Mouse (Mus musculus) kidney, postnatal 10 days (tissue): ENCODE data around the gene Astn2.

Experiments used
- DNase-seq: peaks from one replicate; pipeline ENCODE4 v3.0.0; 2021; ENCODE audit warnings: mixed read lengths

Gene Astn2

DNA sequence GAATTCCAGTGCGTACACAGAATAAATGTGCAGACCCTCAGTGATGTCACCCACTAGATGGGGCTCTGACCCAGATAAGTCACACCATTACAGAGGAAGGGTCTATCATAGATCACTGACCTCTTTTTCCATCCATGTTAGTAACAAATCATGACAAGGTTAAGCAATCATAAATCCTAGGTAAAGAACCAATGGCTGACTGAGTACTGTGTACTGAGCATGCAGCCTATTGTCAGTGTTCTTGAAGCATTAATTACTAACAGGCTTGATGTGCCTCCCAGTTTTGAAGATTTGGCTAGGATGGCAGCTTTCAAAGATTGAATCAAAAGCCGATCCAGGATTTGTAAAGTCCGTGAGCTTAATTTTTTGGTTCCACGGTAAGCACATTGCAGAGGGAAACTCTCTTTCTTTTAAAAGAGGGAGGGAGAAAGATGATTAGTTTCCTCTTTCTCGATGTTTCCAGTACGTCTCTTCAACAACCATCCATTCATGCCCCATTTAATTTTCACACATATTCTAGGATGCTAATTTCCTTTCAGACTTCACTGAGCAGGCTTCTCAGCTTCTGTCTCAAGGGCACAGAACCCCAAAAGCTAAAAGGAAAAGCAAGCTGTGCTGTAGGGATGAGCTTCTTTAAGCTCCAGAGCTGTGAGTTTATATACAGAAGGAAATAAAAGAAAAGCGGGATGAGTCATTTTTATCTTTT lies 93.9 kb downstream of the Astn2 start:
- DNase-seq, result no peak

DNA sequence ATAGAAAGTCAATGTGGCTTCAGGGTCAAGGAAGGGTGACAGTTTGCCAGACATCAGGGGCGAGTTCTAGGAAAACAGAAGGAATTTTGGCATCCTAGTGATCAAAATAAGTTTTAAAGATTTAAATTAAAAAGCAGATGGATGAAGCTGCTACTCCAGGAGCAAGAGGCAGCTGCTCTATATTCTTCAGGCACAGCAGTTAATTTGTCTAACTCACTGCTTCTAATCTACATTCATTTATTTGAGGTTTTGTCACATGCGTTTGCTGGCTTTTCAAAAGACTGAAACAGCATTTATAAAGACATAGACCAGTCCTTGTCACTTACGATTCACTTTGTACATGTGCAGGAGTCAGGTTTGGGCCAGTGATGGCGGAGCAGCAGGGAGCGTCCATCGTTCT lies 98.0 kb downstream of the Astn2 start:
- no peak for DNase-seq

DNA sequence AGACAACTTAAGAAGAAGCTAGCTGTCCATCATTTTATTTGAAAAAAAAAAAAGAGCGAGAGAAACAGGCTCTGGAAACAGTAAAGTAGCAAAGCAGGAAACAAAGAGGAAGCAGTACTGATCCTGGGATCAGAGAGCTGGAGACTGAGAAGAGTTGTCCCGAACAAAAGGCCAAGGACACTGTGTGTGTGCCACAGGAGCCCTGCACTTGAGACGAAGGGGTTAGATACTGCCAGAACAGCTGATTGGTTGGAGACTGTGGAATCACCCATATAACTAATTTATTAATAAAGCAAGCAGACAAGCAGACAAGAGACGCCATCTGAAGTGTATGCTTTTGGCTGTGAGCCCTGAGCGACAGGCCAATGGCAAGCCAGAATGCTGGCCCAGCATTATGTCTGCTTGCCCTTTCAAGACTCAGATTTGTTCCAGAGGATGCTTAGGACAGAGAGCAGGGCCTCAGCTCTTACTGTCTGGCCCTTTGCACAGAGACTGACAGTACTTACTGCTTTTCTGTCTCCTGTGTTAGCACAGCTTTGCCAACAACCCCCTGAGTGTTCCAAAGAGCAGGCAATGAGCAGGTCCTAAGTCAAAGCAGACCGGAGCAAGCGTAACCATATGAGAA lies 101.6 kb downstream of the Astn2 start:
- DNase-seq, result peak; percentile 8

DNA sequence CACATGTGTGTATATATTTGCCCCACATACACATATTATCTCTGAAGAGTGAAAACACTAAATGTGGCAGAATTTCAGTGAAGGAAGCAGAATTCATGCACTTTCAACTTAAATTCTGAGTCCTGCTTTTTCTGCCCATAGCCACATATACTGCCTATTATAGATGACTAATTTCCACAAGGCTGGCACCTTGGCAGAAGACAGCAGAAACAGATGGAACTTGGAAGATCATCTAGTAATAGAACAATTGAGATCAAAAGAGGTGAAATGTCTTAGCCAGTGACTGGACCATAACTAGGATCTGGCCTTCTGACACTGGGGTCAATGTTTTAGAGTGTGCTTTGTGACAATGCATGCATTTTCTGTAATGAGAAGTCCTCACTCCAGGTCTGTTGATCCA lies 119.4 kb downstream of the Astn2 start:
- no peak for DNase-seq

DNA sequence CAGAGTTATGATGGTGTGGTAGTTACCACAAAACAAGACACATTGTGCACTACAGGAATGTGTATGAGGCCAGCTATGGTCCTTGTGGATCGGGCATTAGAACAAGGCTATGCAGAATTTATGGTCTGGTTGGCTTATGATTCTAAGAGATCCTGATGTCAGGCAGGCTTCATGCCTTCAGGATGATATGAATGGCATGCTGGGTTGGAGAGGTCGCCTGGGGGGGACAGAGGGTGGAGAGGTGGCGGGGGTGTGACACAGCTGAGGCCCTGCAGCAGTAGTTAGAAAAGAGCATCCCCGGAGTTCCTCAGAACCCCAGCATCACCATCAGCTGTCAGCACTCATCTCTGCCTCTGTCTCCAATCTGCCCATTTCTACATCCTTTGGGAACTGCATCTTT lies 128.3 kb downstream of the Astn2 start:
- DNase-seq, result no peak

DNA sequence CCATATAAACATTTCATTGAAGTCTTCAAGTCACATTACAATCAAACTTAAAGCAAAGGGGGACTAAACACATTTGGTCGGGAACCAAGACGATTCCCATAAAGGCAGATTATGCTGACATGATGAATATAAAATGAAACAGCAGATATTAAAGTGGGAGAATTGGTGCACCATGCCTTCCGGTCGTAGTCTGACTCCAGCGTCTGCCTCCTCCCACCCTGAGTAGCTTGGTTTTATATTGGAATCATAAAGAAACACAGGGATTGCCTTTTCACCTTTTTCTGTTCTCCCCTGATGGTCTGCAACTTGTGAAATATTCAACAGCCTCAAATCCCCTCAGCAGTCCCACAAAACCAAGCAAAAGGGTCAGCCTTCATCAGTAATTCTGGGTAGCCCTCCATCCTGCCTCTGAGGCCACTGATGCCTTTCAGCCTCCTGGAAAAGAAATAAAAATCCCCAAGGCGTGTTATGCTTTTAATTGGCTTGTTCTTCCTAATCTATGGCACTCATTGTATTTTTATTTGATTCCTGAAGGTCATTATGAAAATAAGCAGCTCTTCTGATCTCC lies 132.8 kb downstream of the Astn2 start:
- no peak for DNase-seq

DNA sequence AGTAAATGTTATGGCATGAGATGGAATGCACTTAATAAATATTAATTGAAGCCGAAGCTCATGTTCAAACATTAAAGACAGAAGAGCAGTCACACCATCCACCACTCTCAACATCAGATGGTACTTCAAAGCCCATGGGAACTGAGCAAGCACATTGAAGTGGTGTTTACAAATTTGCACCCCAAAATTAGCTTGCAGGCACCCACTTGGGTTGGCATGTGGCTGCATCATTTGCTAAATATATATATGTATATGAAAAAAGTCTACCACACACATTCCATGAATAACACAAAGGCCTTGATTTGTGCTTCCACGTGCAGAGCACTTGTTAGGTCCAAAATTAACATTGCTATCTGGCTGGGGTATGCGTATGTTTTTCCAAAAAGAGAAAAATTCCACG lies 140.4 kb downstream of the Astn2 start:
- DNase-seq, result no peak

DNA sequence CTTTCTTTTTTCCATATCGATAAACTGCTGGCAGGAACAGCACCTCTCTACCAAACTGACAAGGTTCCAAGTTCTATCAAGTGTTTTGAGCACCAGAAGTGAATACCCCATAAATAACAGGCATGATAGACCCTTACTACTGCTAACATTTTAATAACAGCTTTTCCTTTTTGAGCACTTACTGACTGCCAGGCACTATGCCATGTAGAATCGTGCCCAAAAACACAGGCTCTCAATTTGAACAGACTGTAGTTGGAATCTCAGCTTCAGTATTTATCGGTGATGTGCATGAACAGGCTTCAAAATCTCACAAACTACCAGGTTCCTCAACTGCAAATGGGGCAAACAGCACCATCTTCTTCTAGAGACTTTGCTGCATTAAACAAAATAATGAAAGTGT lies 143.1 kb downstream of the Astn2 start:
- DNase-seq, result no peak

DNA sequence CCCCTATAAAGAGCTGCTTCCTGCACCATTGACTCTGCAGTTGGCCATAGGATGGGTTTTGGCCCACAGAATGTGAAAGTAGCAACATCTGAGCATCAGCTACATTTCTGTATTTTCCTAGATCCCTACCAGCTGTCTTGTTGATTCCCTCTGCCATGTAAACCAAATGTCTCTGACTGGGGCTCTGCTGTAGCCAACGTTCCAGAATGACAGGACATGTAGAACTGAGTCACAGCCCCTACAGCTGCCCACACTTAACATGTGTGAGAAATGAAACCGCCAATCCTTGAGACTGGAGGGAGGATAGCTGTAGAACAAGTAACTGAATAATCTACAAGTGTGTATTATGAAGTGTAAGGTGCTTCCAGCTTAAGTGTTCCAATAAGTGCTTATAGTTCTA lies 145.5 kb downstream of the Astn2 start:
- DNase-seq, result no peak

DNA sequence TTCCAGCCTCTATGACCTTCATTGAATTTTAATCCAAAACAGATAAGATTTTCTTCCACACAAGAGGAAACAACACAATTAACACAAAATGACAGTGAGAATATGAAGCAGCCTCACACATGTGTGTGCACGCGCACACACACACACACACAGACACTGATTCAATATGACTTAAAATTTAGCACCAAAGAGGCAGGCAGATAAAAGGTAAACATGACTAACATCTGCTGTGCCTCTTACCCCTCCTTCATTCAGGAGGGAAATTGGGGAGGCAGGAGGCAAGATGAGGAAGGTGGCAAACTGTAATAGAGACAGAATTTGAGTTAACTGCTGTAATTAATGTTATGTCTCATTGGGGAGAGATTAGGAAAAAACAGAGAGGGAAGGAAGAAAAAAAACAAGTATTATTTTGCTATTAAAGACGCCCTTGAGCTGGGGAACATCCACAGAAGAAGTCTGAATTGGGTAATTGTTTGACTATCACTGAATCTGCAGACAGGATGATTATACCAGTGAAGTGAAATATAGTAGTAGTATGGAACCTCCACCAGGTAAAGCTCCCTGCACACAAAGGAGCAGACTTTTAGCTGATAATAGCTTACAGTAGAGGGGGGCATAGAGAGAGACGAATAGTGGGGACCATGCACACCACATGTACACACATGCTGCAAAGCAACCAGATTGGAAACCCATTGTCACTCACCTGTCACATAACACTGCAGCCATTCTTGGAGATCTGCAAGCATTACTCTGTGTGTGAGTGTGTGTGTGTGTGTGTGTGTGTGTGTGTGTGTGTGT lies 149.5 kb downstream of the Astn2 start:
- DNase-seq, result no peak

DNA sequence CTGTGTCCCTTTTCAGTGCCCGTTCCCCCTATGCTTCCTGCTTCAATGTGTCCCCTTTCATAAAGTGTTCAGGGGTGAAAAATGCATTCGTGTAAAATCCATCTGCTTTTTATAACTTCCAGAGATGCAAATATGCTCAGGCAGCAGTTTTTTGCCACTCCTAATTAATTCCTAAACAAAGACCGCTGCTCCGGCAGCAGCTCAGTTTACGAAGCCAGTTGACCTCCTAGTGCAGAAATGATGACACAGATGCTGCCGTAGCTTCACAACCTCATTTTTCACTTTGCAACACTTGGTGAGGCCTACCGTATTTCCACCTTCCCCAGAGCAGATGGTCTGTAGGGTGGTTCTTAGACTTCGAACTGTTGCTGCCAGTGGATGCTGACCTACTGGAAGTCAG lies 155.9 kb downstream of the Astn2 start:
- DNase-seq, result no peak

DNA sequence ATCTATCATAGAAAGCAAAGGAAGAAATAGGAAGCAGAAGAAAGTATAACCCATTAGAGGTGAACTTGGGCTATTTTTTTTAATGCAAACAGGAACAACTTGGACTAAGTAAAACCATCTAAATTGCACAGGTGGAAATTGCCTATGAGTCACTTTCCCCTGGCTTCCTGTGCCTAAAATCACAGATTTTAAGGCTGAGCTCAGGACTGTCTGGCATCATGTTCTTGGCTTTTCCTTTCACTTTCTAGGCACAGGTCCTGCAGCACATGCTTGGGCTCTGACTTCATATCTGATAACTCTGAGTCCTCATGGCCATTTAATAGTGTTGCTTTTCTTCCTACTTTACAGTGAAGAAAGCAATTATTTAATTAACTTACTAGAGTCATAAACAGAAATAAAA lies 161.7 kb downstream of the Astn2 start:
- DNase-seq, result no peak

DNA sequence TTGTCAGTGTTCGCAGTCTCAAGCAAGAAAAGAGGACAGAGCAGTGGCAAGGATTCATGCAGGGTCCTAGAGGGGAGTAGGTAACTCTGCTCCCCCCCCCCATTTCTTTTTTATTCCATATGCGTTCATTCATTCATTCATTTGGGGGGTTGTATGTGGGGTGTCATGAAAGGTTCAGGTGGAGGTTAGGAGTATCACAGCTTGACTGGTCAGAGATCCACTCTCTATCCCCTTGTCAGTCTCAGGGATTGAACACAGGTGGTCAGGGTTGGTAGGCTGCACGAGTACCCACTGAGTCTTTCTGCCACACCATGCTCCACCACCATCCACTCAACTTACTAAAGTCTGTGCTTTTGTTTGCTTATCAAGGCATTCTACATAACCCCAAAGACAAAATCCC lies 171.6 kb downstream of the Astn2 start:
- DNase-seq, result no peak

DNA sequence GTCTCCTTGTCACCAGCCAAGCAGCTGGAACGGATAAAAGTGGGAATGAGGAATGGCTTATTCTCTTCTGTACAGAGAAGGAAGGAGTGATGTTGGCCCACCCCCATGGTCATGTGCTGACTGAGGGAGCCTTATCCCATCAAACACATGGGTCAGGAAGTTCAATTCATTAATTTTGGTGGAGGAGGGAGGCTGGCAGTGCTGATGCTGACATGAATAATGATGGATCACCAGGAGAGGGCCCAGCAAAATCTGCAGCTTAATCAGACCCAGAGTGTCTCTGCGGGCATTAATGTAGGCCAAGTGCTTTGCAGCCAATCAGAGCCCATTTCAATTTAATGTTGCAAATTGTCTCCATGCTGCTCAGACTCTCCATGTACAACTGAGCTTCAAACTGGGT lies 172.1 kb downstream of the Astn2 start:
- no peak for DNase-seq

DNA sequence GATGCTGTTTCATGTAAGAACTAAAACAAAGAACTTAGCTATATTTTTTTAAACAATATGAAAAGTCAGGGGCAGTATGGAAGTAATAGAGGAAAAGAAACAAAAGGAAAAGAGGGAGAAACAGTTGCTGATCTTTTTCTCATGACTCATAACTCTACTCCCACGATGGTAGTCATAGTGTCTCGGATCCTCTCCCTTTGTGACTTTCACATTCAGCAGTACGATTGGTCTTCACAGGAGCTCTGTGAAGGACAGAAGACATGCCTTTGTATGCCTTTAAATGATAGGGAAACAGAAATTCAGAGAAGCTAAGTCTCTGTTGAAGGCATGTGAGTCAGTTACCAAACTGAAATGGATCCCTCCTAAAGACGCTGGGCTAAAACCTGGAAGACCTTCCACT lies 173.7 kb downstream of the Astn2 start:
- no peak for DNase-seq

DNA sequence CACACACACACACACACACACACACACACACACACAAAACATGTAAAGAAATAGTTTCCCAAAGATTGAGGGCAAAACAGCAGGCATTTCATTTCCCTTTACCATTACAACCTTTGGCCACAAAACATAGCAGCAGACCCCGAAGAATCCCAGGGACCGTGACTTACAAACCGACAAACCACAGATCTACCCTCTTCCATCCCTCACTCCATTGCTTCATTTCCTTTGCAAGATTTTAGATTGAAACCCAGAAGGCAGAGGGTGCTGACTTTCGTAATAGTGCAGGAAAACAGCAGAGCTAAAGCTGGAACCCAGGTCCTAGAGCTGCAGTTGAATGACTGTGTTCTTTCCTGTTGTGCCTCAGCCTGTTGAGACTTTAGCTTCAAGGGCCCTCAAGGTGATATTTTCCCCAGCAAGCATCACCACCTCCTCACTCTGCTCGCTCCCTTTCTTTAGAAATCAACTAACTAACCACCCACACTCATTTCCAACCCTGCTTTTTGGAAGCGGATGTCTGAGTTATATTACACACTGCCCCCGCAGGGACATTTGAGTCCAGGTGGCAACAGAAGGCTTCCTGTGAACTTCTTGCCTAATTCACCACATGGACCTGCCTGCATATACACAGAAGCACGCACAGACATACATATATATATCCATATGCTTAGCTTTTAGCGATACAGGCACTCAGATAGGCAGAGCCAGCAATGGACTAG lies 181.7 kb downstream of the Astn2 start:
- DNase-seq, result no peak

DNA sequence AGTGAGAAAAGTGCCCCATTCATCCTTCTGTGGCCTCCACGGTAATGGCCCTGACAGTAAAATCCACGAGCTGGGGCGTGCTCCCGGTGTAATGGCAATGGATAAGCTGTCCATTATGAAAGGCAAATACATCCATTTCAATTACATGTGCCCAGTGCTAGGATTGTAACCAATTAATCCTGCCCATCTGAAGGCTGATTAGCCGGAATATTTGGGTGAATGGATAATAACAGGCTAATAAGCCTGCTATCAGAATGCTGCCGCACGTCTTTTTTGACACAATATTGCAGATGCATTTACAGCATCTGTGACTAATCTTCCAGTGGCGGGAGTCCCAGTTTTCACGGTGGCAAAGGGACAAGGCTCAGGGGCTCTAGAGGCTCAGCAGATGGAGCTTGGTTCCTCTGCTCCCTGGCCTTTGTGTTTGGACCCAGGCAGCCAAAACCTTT lies 189.2 kb downstream of the Astn2 start:
- DNase-seq, result no peak

DNA sequence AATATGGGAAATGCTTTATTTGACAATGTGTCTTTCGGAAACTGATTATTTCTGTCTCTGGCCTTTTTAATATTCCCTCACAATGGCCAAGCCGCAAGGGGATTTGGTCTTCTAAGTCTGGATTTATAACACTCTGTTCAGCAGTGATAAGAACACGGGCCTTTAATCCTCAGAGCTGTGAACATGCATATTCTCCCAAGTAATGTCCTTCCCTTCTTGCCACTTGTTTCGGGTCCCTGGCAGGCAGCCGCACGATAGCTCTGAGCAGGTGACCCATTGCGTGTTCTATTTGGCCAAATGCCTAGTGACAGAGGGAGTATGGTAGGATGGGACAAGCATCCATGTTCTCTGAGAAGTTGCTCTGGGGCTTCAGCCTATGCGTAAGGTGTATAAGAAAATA lies 214.8 kb downstream of the Astn2 start:
- DNase-seq, result no peak

DNA sequence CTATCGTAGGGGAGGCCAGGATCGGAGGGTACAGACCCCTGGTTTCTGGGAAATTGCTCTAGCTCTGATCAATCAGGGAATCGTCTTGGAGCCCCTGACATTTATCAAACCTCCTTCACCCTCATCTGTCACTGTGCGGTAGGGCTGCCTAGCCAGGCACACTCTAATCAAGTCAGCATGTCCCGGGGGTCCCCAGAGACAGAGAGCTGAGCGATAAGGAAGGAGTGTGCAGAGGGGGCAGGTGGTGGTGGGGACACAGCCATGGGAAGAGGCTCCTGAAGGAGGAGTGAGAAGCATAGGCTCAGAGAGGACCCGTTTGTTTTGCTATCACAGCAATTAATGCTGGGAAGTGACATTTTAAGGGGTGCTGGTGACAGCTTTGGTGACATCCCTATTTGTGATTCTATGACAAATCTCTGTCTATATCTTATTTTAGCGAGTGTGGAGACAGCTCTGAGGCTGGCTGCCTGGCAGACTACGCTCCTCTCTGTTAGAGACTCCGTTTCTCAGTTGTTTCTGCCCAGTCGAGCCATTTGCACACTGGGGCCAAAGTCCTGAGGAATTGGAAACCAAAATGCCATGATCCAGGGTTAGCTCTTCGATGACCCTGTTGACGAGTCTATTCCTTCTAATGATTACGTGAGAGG lies 228.4 kb downstream of the Astn2 start:
- no peak for DNase-seq

DNA sequence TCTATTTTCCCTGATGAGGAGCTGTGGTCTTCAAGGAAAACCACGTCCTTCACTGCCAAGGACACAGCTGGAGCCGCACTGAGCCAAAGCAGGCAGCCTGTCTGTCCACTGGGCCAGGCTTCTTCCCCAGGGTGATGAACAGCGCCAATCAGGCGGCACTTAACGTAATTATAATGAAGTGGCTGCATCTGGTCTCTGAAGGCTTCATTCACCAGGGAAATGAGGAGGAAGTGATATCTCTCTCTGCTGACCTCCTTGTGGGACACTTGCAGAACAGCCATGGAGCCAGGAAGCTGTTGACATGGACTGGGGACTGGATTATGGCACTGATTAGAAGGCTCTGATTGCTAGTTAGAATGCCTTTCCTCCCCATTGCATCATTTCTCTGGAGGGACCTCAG lies 232.8 kb downstream of the Astn2 start:
- no peak for DNase-seq

DNA sequence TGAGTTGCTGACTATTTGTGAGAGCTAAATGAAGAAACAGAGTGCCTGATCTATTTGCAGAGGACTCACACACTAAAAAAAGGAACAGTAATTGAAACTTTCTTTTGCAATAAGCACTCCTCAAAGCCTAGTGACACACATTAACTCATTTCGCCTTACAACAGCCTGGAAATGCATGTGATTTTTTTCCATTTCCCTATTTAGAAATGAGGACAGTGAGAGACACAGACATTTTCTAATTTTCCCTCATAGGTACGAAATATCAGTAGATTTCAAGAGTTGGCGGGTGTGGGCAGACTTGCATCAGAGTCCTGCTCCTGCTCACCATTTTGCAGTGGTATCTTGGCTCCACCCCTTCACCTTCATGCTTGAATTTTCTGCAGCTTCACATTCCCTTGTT lies 233.6 kb downstream of the Astn2 start:
- DNase-seq, result no peak

DNA sequence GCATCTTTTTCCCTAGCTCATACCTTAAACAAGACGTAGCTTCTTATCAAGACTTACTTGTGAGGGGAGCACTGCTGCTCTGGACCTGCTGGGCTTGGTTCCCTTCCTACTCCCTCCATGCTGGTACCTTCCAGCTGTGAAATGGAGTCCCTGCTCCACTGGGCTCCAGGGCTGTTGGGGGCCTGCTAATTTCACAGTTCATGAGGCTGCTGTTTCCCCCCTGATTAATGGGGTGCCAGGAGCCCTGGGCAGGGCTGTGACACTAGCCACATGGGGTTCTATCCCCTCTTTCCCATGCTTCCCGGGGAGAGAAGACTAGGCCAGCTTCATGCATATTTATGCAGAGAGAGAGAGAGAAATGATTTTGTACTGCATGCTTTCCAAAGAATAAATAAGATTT lies 234.9 kb downstream of the Astn2 start:
- no peak for DNase-seq

DNA sequence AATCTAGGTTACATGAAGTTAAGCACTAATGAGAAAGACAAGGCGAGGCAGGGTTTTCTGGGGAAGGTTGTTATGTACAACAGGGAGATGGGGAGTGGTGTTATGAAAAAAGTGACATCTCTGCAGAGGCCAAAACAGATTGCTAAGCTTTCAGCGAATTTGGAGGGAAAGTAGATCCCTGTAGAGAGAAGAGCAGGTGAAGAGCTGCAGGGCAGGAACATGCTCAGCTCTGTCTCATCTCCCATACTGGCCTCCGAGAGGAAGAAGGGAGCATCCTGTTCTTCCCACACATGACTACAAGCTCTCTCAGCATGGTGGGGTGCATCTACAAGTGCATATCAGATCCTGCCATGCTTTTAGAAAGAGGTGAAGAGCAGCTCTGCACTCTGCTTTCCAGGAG lies 245.7 kb downstream of the Astn2 start:
- DNase-seq, result no peak
